In the genomic region with DNA sequence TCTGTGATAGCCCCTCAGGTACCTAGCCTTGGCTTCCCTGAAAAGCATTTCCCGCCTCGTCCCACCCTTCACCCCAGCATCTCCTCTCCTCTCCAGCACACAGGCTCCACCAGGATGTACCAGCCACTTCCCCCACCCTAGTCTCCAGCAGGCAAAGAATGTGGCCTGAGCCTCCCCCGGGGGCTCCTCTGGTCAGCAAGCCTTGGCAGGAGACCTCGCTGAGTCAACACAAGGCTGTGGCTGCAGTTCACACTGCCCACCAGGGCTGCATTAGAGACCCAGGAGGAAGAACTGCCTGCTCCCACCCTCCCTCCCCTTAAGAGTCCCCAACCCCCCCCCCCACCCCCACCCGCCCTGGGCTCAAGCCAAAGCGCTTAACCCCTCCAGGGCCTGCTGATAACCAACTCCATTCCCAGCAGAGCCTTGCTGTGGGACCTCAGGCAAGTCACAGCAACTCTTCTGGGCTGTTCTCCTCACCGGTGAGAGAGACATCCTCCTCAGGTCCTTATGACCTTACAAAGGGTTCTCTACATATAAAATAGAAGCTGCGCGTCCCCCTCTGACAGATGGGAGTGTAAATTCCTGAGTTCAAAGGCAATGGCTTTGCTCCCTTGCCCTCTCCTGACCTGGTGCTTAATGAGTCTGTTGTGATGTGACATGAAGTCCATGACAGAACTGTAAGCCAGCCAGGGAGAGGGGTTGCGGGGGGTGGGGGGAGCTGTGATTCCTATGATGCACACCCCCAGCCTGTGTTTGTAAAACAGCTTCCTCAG, we compare ENCODE assay signal across 10 mouse cellular contexts. TPM values are rescaled to one million over a fixed set of nuclear protein-coding genes. Genes with fewer than 3 reads are reported as not detected.
DNase-seq lines count a peak whose midpoint lies in the region; ATAC-seq and TF ChIP-seq lines count a peak whose summit lies in the region.
"Had no signal": no experiment of that assay in that cellular context is flagged by ENCODE, and none has a peak within 500 bp of the region (broad histone marks: within the 10 kb centered on the region; RNA-seq: fewer than 3 reads in every experiment).

No protein-coding gene starts in this region.

- no peaks in the 10 kb centered on the region for H3K36me3 ChIP-seq in heart, embryonic 10.5 days
- no peaks in the 10 kb centered on the region for H3K36me3 ChIP-seq in heart, embryonic 13.5 days
- H3K36me3 ChIP-seq in myocyte (ENCODE audit: control insufficient read depth, insufficient read depth) = no peaks in the 10 kb centered on the region

- peaks cover 66% of the 10 kb centered on the region for H3K4me1 ChIP-seq in heart, embryonic 10.5 days
- peaks cover 59% of the 10 kb centered on the region for H3K4me1 ChIP-seq in heart, embryonic 13.5 days

- H3K4me2 ChIP-seq in heart, embryonic 13.5 days = no peak overlapping the region
- H3K4me2 ChIP-seq in myocyte (ENCODE audit: low read depth) = peak overlapping the region; percentile 80

- intact Hi-C loops in heart, postnatal 14 days (cut with DNase I) = no loop called here

- H3K79me2 ChIP-seq in myocyte (ENCODE audit: control insufficient read depth, insufficient read depth) = no peaks in the 10 kb centered on the region

- 23% methylated on average over 10 of the region's 10 CpGs for WGBS in heart, embryonic 10.5 days
- 21% methylated on average over 10 of the region's 10 CpGs for WGBS in heart, embryonic 13.5 days

- no peak overlapping the region for H3K4me3 ChIP-seq in heart, embryonic 10.5 days
- no peak overlapping the region for H3K4me3 ChIP-seq in heart, embryonic 13.5 days
- H3K4me3 ChIP-seq in myocyte = peak overlapping the region; percentile 1

- no peaks in the 10 kb centered on the region for H3K9me3 ChIP-seq in heart, embryonic 10.5 days
- no peaks in the 10 kb centered on the region for H3K9me3 ChIP-seq in heart, embryonic 13.5 days

- 0 out of 2 replicates have a peak overlapping the region, but pooled peaks have one; percentile 33 for H3K9ac ChIP-seq in heart, embryonic 13.5 days

- no peak for DNase-seq in heart, embryonic 10.5 days (ENCODE audit: low spot score)
- DNase-seq in heart, postnatal 14 days = no peak
- DNase-seq in kidney, postnatal 14 days = peak; percentile 80
- DNase-seq in thymus, postnatal 0 days (ENCODE audit: low spot score) = no peak
- DNase-seq in right cerebral cortex, adult 18-20 months = no peak
- no peak for DNase-seq in left cerebral cortex, adult 18-20 months (ENCODE audit: low spot score in 2 of 2)

- H3K27me3 ChIP-seq in heart, embryonic 10.5 days (ENCODE audit: insufficient read depth, poor library complexity, severe bottlenecking) = no peaks in the 10 kb centered on the region
- H3K27me3 ChIP-seq in heart, embryonic 13.5 days (replicated peaks) = no peaks in the 10 kb centered on the region
- H3K27me3 ChIP-seq in myocyte (ENCODE audit: control insufficient read depth, insufficient read depth, insufficient read length) = no peaks in the 10 kb centered on the region

- peak overlapping the region; percentile 94 for H3K27ac ChIP-seq in heart, embryonic 10.5 days
- H3K27ac ChIP-seq in heart, embryonic 13.5 days (replicated peaks) = peak overlapping the region; percentile 95

- TF ChIP-seq POLR2A in myocyte (IDR thresholded peaks at IDR 0.05; ENCODE audit: insufficient read length, low read depth) = no peak

- H3ac ChIP-seq in myocyte (ENCODE audit: control insufficient read depth, insufficient read length) = no peak overlapping the region

- 0 out of 2 replicates have a peak, but pooled peaks have one; percentile 24 for ATAC-seq in heart, embryonic 13.5 days (ENCODE audit: extremely low read depth, insufficient number of reproducible peaks, low FRiP score, low TSS enrichment)

TF ChIP-seq in myocyte, 11 proteins besides CTCF, POLR2A, EP300 and RAD21:
- TF ChIP-seq TCF3 (IDR thresholded peaks at IDR 0.05; ENCODE audit: insufficient read length, low read depth) (no peak), MYOG (IDR thresholded peaks at IDR 0.05; ENCODE audit: control insufficient read depth in 1 of 3, insufficient read depth in 1 of 3, insufficient read length in 2 of 3, low read depth in 2 of 3) (peak in 1 of 3 experiments; percentile 67), MYOD1 (IDR thresholded peaks at IDR 0.05; ENCODE audit: control insufficient read depth in 1 of 3, insufficient read length in 2 of 3, low read depth in 2 of 3) (peak in 1 of 3 experiments; percentile 52)
TF ChIP-seq in myocyte: peak in this region for 2.

RNA-seq across cellular contexts. Expression of gene Cdc42ep1, which starts 8.0 kb away (rescaled TPM):
- polyA plus RNA-seq in heart, embryonic 10.5 days (2016; fragmentation: Nextera tagmentation; extraction: Ambion mirVana) = 35.1 and 37.3 TPM in 2 replicates
- 10 to 100 TPM; 47.5 to 50.8 TPM for total RNA-seq in heart, postnatal 14 days (2021)
- polyA plus RNA-seq in heart, embryonic 13.5 days (2015; fragmentation: Nextera tagmentation; extraction: Ambion mirVana) = 34.2 and 36.1 TPM in 2 replicates
- polyA plus RNA-seq in myocyte (2012; fragmentation: generic; extraction: Trizol) = 76.0 TPM
- polyA plus RNA-seq in thymus, postnatal 0 days (2015; fragmentation: Nextera tagmentation; extraction: Ambion mirVana) = 3.9 and 4.0 TPM in 2 replicates
- 10 to 100 TPM; 15.3 to 16.3 TPM for total RNA-seq in left cerebral cortex, adult 18-20 months (2021)
- total RNA-seq: neutrophil, adult 5-6 weeks had no signal

RNA-seq across cellular contexts. Expression of gene Lgals2, which starts 20.9 kb away (rescaled TPM):
- 2.2 TPM in 1 of 2 replicates, not detected in the other for polyA plus RNA-seq in heart, embryonic 10.5 days (2016; fragmentation: Nextera tagmentation; extraction: Ambion mirVana)
- under 1 TPM in 1 of 2 experiments, not detected in 1; 0.53 TPM for total RNA-seq in heart, postnatal 14 days (2021)
- polyA plus RNA-seq in heart, embryonic 13.5 days (2015; fragmentation: Nextera tagmentation; extraction: Ambion mirVana) = 0.82 TPM in 1 of 2 replicates, not detected in the other
- 2.2 TPM for polyA plus RNA-seq in myocyte (2012; fragmentation: generic; extraction: Trizol)
- 3.3 and 5.1 TPM in 2 replicates for polyA plus RNA-seq in thymus, postnatal 0 days (2015; fragmentation: Nextera tagmentation; extraction: Ambion mirVana)
- total RNA-seq in left cerebral cortex, adult 18-20 months (2021) = not detected
- total RNA-seq: MEL; neutrophil, adult 5-6 weeks had no signal

RNA-seq across cellular contexts. Expression of gene Card10, which starts 31.6 kb away (rescaled TPM):
- polyA plus RNA-seq in heart, embryonic 10.5 days (2016; fragmentation: Nextera tagmentation; extraction: Ambion mirVana) = 3.5 and 4.0 TPM in 2 replicates
- 10 to 100 TPM; 20.3 to 20.6 TPM for total RNA-seq in heart, postnatal 14 days (2021)
- polyA plus RNA-seq in heart, embryonic 13.5 days (2015; fragmentation: Nextera tagmentation; extraction: Ambion mirVana) = 5.1 and 5.3 TPM in 2 replicates
- 1.4 TPM for polyA plus RNA-seq in myocyte (2012; fragmentation: generic; extraction: Trizol)
- 2.6 and 2.8 TPM in 2 replicates for polyA plus RNA-seq in thymus, postnatal 0 days (2015; fragmentation: Nextera tagmentation; extraction: Ambion mirVana)
- 1 to 10 TPM; 4.8 to 4.9 TPM for total RNA-seq in left cerebral cortex, adult 18-20 months (2021)
- total RNA-seq: MEL had no signal

RNA-seq across cellular contexts. Expression of gene Gga1, which starts 42.6 kb away (rescaled TPM):
- polyA plus RNA-seq in heart, embryonic 10.5 days (2016; fragmentation: Nextera tagmentation; extraction: Ambion mirVana) = 51.5 and 56.6 TPM in 2 replicates
- total RNA-seq in heart, postnatal 14 days (2021) = 10 to 100 TPM; 38.4 to 39.7 TPM
- polyA plus RNA-seq in heart, embryonic 13.5 days (2015; fragmentation: Nextera tagmentation; extraction: Ambion mirVana) = 44.3 and 46.2 TPM in 2 replicates
- 89.3 TPM for polyA plus RNA-seq in myocyte (2012; fragmentation: generic; extraction: Trizol)
- polyA plus RNA-seq in thymus, postnatal 0 days (2015; fragmentation: Nextera tagmentation; extraction: Ambion mirVana) = 42.4 and 42.5 TPM in 2 replicates
- 10 to 100 TPM; 64.6 to 67.2 TPM for total RNA-seq in left cerebral cortex, adult 18-20 months (2021)
